Mouse (Mus musculus): ENCODE results near the gene 1810043G02Rik. TPM values are rescaled to one million over a fixed set of nuclear protein-coding genes. Genes with fewer than 3 reads are reported as not detected.

1810043G02Rik gene
- polyA plus RNA-seq, 1 experiment from 2014 or later, result 19.9 TPM

- no peak overlapping the region for H3K4me3 ChIP-seq (ENCODE audit: low read length)
- no peak overlapping the region for H3K27ac ChIP-seq (ENCODE audit: low read length)
- no peak overlapping the region for H3K4me2 ChIP-seq (ENCODE audit: low read depth, low read length)
- WGBS, result 54% methylated on average over 17 of the region's 17 CpGs
- H3K36me3 ChIP-seq (ENCODE audit: control insufficient read depth, insufficient read depth, low read length), result no peaks in the 10 kb centered on the region
- ATAC-seq (ENCODE audit: low read depth), result no peak
- no peak overlapping the region for H3K9ac ChIP-seq (ENCODE audit: low read length)
- H3K9me3 ChIP-seq (ENCODE audit: control insufficient read depth, low read length), result no peaks in the 10 kb centered on the region
- H3K4me1 ChIP-seq (replicated peaks; ENCODE audit: control insufficient read depth, insufficient read depth, low read length), result no peaks in the 10 kb centered on the region
- peaks cover 26% of the 10 kb centered on the region for H3K27me3 ChIP-seq (ENCODE audit: control insufficient read depth, insufficient read depth, low read depth, low read length)
Measured at GRCm38 (mm10) chr10:77971709-77972553, 6.4 kb upstream of the 1810043G02Rik start.

- no peaks in the 10 kb centered on the region for H3K9me3 ChIP-seq (ENCODE audit: control insufficient read depth, low read length)
- WGBS, result 54% methylated on average over 5 of the region's 5 CpGs
Measured at GRCm38 (mm10) chr10:77974323-77974722, 4.0 kb upstream of the 1810043G02Rik start.

DNA sequence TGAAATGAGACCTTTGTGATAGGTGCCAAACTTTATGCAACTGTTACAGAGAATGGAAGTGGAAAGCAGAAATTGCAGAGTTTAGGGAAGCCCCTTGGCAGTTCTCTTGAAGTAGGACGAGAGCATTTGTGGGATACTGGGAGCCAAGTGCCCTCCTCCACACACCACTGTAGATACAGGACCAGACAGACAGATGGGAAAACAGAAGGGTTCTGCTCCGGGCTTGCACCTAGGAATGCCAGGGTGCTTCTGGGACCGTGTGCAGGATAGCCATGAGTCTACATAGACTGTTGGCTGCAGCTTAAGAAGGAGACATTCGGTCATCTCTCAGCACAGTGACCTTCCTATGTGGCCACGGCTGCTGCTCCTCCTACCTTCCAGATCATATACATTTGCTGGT lies 3.5 kb upstream of the 1810043G02Rik start:
- ATAC-seq (ENCODE audit: low read depth), result no peak
- H3K27me3 ChIP-seq (ENCODE audit: control insufficient read depth, insufficient read depth, low read depth, low read length), result peaks cover 8% of the 10 kb centered on the region
- no peaks in the 10 kb centered on the region for H3K36me3 ChIP-seq (ENCODE audit: control insufficient read depth, insufficient read depth, low read length)
- no peaks in the 10 kb centered on the region for H3K9me3 ChIP-seq (ENCODE audit: control insufficient read depth, low read length)
- no peak overlapping the region for H3K4me3 ChIP-seq (ENCODE audit: low read length)
- 56% methylated on average over 5 of the region's 5 CpGs for WGBS
- H3K4me1 ChIP-seq (replicated peaks; ENCODE audit: control insufficient read depth, insufficient read depth, low read length), result peaks cover 9% of the 10 kb centered on the region; the same call in 1 of the 2 replicates
- H3K4me2 ChIP-seq (ENCODE audit: low read depth, low read length), result no peak overlapping the region
- no peak overlapping the region for H3K9ac ChIP-seq (ENCODE audit: low read length)
- no peak overlapping the region for H3K27ac ChIP-seq (ENCODE audit: low read length)

More at GRCm38 (mm10) chr10:77974323-77974722, 4.0 kb upstream of the 1810043G02Rik start:
- Histone ChIP-seq H3K36me3 (ENCODE audit: control insufficient read depth, insufficient read depth, low read length) (no peaks in the 10 kb centered on the region), H3K27ac (ENCODE audit: low read length) (no peak overlapping the region), H3K27me3 (ENCODE audit: control insufficient read depth, insufficient read depth, low read depth, low read length) (peaks cover 12% of the 10 kb centered on the region), H3K4me2 (ENCODE audit: low read depth, low read length) (no peak overlapping the region), H3K4me1 (replicated peaks; ENCODE audit: control insufficient read depth, insufficient read depth, low read length) (peaks cover 8% of the 10 kb centered on the region; the same call in 1 of the 2 replicates), H3K9ac (ENCODE audit: low read length) (no peak overlapping the region), H3K4me3 (ENCODE audit: low read length) (no peak overlapping the region)
- ATAC-seq (ENCODE audit: low read depth), result no peak

DNA sequence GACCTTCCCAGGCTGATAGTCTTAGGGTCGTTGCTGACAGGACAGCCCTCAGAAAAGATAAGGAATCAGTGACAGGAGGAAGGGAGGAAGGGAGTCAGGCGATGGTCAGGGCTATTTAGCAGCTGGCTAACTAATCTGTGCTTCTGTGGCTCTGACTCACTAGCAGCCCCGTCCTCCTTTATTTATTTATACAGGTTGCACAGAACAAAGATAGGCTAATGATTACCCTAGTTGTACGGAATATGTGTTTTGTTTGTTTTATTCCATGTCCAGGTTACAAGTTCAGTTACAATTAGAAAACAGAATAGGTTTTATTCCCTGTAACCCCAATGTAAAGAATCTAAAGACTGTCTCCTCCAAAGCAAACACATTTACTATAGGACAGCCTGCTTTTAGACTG lies 2.7 kb upstream of the 1810043G02Rik start:
- no peak for ATAC-seq (ENCODE audit: low read depth)
- Histone ChIP-seq H3K27me3 (ENCODE audit: control insufficient read depth, insufficient read depth, low read depth, low read length) (no peaks in the 10 kb centered on the region), H3K4me2 (ENCODE audit: low read depth, low read length) (no peak overlapping the region), H3K27ac (ENCODE audit: low read length) (no peak overlapping the region), H3K36me3 (ENCODE audit: control insufficient read depth, insufficient read depth, low read length) (peaks cover 2% of the 10 kb centered on the region), H3K4me3 (ENCODE audit: low read length) (no peak overlapping the region), H3K9me3 (ENCODE audit: control insufficient read depth, low read length) (no peaks in the 10 kb centered on the region), H3K9ac (ENCODE audit: low read length) (no peak overlapping the region), H3K4me1 (replicated peaks; ENCODE audit: control insufficient read depth, insufficient read depth, low read length) (peaks cover 9% of the 10 kb centered on the region; the same call in 1 of the 2 replicates)
- 7% methylated on average over 4 of the region's 4 CpGs for WGBS

GRCm38 (mm10) chr10:77976458-77977150 lies 1.7 kb upstream of the 1810043G02Rik start:
- Histone ChIP-seq H3K9me3 (ENCODE audit: control insufficient read depth, low read length) (no peaks in the 10 kb centered on the region), H3K9ac (ENCODE audit: low read length) (no peak overlapping the region), H3K4me1 (replicated peaks; ENCODE audit: control insufficient read depth, insufficient read depth, low read length) (peaks cover 9% of the 10 kb centered on the region; the same call in 1 of the 2 replicates), H3K4me2 (ENCODE audit: low read depth, low read length) (no peak overlapping the region), H3K27ac (ENCODE audit: low read length) (no peak overlapping the region), H3K36me3 (ENCODE audit: control insufficient read depth, insufficient read depth, low read length) (peaks cover 2% of the 10 kb centered on the region), H3K4me3 (ENCODE audit: low read length) (no peak overlapping the region), H3K27me3 (ENCODE audit: control insufficient read depth, insufficient read depth, low read depth, low read length) (no peaks in the 10 kb centered on the region)
- WGBS, result 59% methylated on average over 8 of the region's 8 CpGs
- ATAC-seq (ENCODE audit: low read depth), result no peak

- Histone ChIP-seq H3K27ac (ENCODE audit: low read length) (no peak overlapping the region), H3K9me3 (ENCODE audit: control insufficient read depth, low read length) (no peaks in the 10 kb centered on the region), H3K4me2 (ENCODE audit: low read depth, low read length) (no peak overlapping the region), H3K4me1 (replicated peaks; ENCODE audit: control insufficient read depth, insufficient read depth, low read length) (no peaks in the 10 kb centered on the region), H3K27me3 (ENCODE audit: control insufficient read depth, insufficient read depth, low read depth, low read length) (no peaks in the 10 kb centered on the region), H3K9ac (ENCODE audit: low read length) (no peak overlapping the region), H3K36me3 (ENCODE audit: control insufficient read depth, insufficient read depth, low read length) (peaks cover 23% of the 10 kb centered on the region), H3K4me3 (ENCODE audit: low read length) (no peak overlapping the region)
- ATAC-seq (ENCODE audit: low read depth), result peak; percentile 78
- 2% methylated on average over 4 of the region's 4 CpGs for WGBS
Measured at GRCm38 (mm10) chr10:77984660-77985059, 6.3 kb downstream of the 1810043G02Rik start.

- Histone ChIP-seq H3K36me3 (ENCODE audit: control insufficient read depth, insufficient read depth, low read length) (peaks cover 33% of the 10 kb centered on the region), H3K4me3 (ENCODE audit: low read length) (no peak overlapping the region), H3K4me2 (ENCODE audit: low read depth, low read length) (no peak overlapping the region), H3K27ac (ENCODE audit: low read length) (no peak overlapping the region), H3K9ac (ENCODE audit: low read length) (no peak overlapping the region), H3K9me3 (ENCODE audit: control insufficient read depth, low read length) (no peaks in the 10 kb centered on the region), H3K4me1 (replicated peaks; ENCODE audit: control insufficient read depth, insufficient read depth, low read length) (no peaks in the 10 kb centered on the region), H3K27me3 (ENCODE audit: control insufficient read depth, insufficient read depth, low read depth, low read length) (no peaks in the 10 kb centered on the region)
- ATAC-seq (ENCODE audit: low read depth), result no peak
- 80% methylated on average over 5 of the region's 5 CpGs for WGBS
Measured at GRCm38 (mm10) chr10:77985775-77986174, 7.5 kb downstream of the 1810043G02Rik start.

- Histone ChIP-seq H3K27me3 (ENCODE audit: control insufficient read depth, insufficient read depth, low read depth, low read length) (no peaks in the 10 kb centered on the region), H3K4me2 (ENCODE audit: low read depth, low read length) (no peak overlapping the region), H3K4me3 (ENCODE audit: low read length) (no peak overlapping the region), H3K36me3 (ENCODE audit: control insufficient read depth, insufficient read depth, low read length) (peaks cover 41% of the 10 kb centered on the region), H3K4me1 (replicated peaks; ENCODE audit: control insufficient read depth, insufficient read depth, low read length) (no peaks in the 10 kb centered on the region), H3K9me3 (ENCODE audit: control insufficient read depth, low read length) (no peaks in the 10 kb centered on the region), H3K27ac (ENCODE audit: low read length) (no peak overlapping the region), H3K9ac (ENCODE audit: low read length) (no peak overlapping the region)
- WGBS, result 76% methylated on average over 3 of the region's 3 CpGs
- no peak for ATAC-seq (ENCODE audit: low read depth)
Measured at GRCm38 (mm10) chr10:77995639-77996038, 17.3 kb downstream of the 1810043G02Rik start.

- Histone ChIP-seq H3K27ac (ENCODE audit: low read length) (no peak overlapping the region), H3K9me3 (ENCODE audit: control insufficient read depth, low read length) (no peaks in the 10 kb centered on the region), H3K27me3 (ENCODE audit: control insufficient read depth, insufficient read depth, low read depth, low read length) (no peaks in the 10 kb centered on the region), H3K4me2 (ENCODE audit: low read depth, low read length) (no peak overlapping the region), H3K4me1 (replicated peaks; ENCODE audit: control insufficient read depth, insufficient read depth, low read length) (no peaks in the 10 kb centered on the region), H3K9ac (ENCODE audit: low read length) (no peak overlapping the region), H3K4me3 (ENCODE audit: low read length) (no peak overlapping the region), H3K36me3 (ENCODE audit: control insufficient read depth, insufficient read depth, low read length) (peaks cover 30% of the 10 kb centered on the region)
- 94% methylated on average over 5 of the region's 5 CpGs for WGBS
- no peak for ATAC-seq (ENCODE audit: low read depth)
Measured at GRCm38 (mm10) chr10:78000200-78000599, 21.9 kb downstream of the 1810043G02Rik start.
